Mouse (Mus musculus): ENCODE data around the gene Gimap1. TPM values are rescaled to one million over a fixed set of nuclear protein-coding genes. Genes with fewer than 3 reads are reported as not detected.

The Gimap1 gene
- polyA plus RNA-seq, 1 experiment = 26.4 TPM

- TF ChIP-seq CTCF (IDR thresholded peaks at IDR 0.05; ENCODE audit: control insufficient read depth, insufficient read depth, low read length) (no peak), POLR2A (IDR thresholded peaks at IDR 0.05; ENCODE audit: borderline replicate concordance, control insufficient read depth, low read depth, low read length) (no peak)
- WGBS = 7% methylated on average over 1 of the region's 1 CpGs
- no peak overlapping the region for H3K27ac ChIP-seq (ENCODE audit: control insufficient read depth, insufficient read depth, low read depth, low read length, poor library complexity)
- no peaks in the 10 kb centered on the region; the same call in 1 of the 2 replicates for H3K4me1 ChIP-seq (ENCODE audit: control insufficient read depth, insufficient read depth, low read length)
- H3K4me3 ChIP-seq (replicated peaks; ENCODE audit: control insufficient read depth, low read depth, low read length) = no peak overlapping the region
Measured at GRCm38 (mm10) chr6:48725476-48725875, 13.4 kb upstream of the Gimap1 start.

GRCm38 (mm10) chr6:48727761-48728160, 11.1 kb upstream of the Gimap1 start:
- Histone ChIP-seq H3K4me1 (ENCODE audit: control insufficient read depth, insufficient read depth, low read length) (no peaks in the 10 kb centered on the region; the same call in 1 of the 2 replicates), H3K4me3 (replicated peaks; ENCODE audit: control insufficient read depth, low read depth, low read length) (no peak overlapping the region), H3K27ac (ENCODE audit: control insufficient read depth, insufficient read depth, low read depth, low read length, poor library complexity) (no peak overlapping the region)
- TF ChIP-seq CTCF (IDR thresholded peaks at IDR 0.05; ENCODE audit: control insufficient read depth, insufficient read depth, low read length) = no peak
- no peak for TF ChIP-seq POLR2A (IDR thresholded peaks at IDR 0.05; ENCODE audit: borderline replicate concordance, control insufficient read depth, low read depth, low read length)
- 58% methylated on average over 5 of the region's 5 CpGs for WGBS

- WGBS = 2% methylated on average over 8 of the region's 8 CpGs
- TF ChIP-seq POLR2A (IDR thresholded peaks at IDR 0.05; ENCODE audit: borderline replicate concordance, control insufficient read depth, low read depth, low read length) (no peak), CTCF (IDR thresholded peaks at IDR 0.05; ENCODE audit: control insufficient read depth, insufficient read depth, low read length) (no peak)
- H3K4me1 ChIP-seq (ENCODE audit: control insufficient read depth, insufficient read depth, low read length) = peaks cover 1% of the 10 kb centered on the region; the same call in 1 of the 2 replicates
- H3K27ac ChIP-seq (ENCODE audit: control insufficient read depth, insufficient read depth, low read depth, low read length, poor library complexity) = no peak overlapping the region
- H3K4me3 ChIP-seq (replicated peaks; ENCODE audit: control insufficient read depth, low read depth, low read length) = no peak overlapping the region
Measured at GRCm38 (mm10) chr6:48732864-48733304, 6.0 kb upstream of the Gimap1 start.

GRCm38 (mm10) chr6:48733660-48734059, 5.2 kb upstream of the Gimap1 start:
- no peak overlapping the region for H3K4me3 ChIP-seq (replicated peaks; ENCODE audit: control insufficient read depth, low read depth, low read length)
- WGBS = 72% methylated on average over 1 of the region's 1 CpGs
- H3K4me1 ChIP-seq (ENCODE audit: control insufficient read depth, insufficient read depth, low read length) = peaks cover 1% of the 10 kb centered on the region; the same call in 1 of the 2 replicates
- TF ChIP-seq POLR2A (IDR thresholded peaks at IDR 0.05; ENCODE audit: borderline replicate concordance, control insufficient read depth, low read depth, low read length) = no peak
- TF ChIP-seq CTCF (IDR thresholded peaks at IDR 0.05; ENCODE audit: control insufficient read depth, insufficient read depth, low read length) = no peak
- no peak overlapping the region for H3K27ac ChIP-seq (ENCODE audit: control insufficient read depth, insufficient read depth, low read depth, low read length, poor library complexity)

GRCm38 (mm10) chr6:48737053-48737452, 1.8 kb upstream of the Gimap1 start:
- peaks cover 1% of the 10 kb centered on the region; the same call in 1 of the 2 replicates for H3K4me1 ChIP-seq (ENCODE audit: control insufficient read depth, insufficient read depth, low read length)
- TF ChIP-seq POLR2A (IDR thresholded peaks at IDR 0.05; ENCODE audit: borderline replicate concordance, control insufficient read depth, low read depth, low read length) (no peak), CTCF (IDR thresholded peaks at IDR 0.05; ENCODE audit: control insufficient read depth, insufficient read depth, low read length) (no peak)
- 3% methylated on average over 2 of the region's 2 CpGs for WGBS

GRCm38 (mm10) chr6:48737688-48738087, 1.2 kb upstream of the Gimap1 start:
- WGBS = 56% methylated on average over 5 of the region's 5 CpGs
- Histone ChIP-seq H3K4me1 (ENCODE audit: control insufficient read depth, insufficient read depth, low read length) (peaks cover 1% of the 10 kb centered on the region; the same call in 1 of the 2 replicates), H3K27ac (ENCODE audit: control insufficient read depth, insufficient read depth, low read depth, low read length, poor library complexity) (no peak overlapping the region; the same call in 1 of the 2 replicates), H3K4me3 (replicated peaks; ENCODE audit: control insufficient read depth, low read depth, low read length) (no peak overlapping the region)
- TF ChIP-seq POLR2A (IDR thresholded peaks at IDR 0.05; ENCODE audit: borderline replicate concordance, control insufficient read depth, low read depth, low read length) (no peak), CTCF (IDR thresholded peaks at IDR 0.05; ENCODE audit: control insufficient read depth, insufficient read depth, low read length) (no peak)

More at GRCm38 (mm10) chr6:48737053-48737452, 1.8 kb upstream of the Gimap1 start:
- H3K27ac ChIP-seq (ENCODE audit: control insufficient read depth, insufficient read depth, low read depth, low read length, poor library complexity) = peak overlapping the region; percentile 14; the same call in 1 of the 2 replicates
- no peak overlapping the region for H3K4me3 ChIP-seq (replicated peaks; ENCODE audit: control insufficient read depth, low read depth, low read length)

GRCm38 (mm10) chr6:48739780-48740055, 864 bp downstream of the Gimap1 start:
- WGBS = 6% methylated on average over 3 of the region's 3 CpGs
- Histone ChIP-seq H3K27ac (ENCODE audit: control insufficient read depth, insufficient read depth, low read depth, low read length, poor library complexity) (no peak overlapping the region), H3K4me1 (ENCODE audit: control insufficient read depth, insufficient read depth, low read length) (peaks cover 3% of the 10 kb centered on the region; the same call in 1 of the 2 replicates), H3K4me3 (replicated peaks; ENCODE audit: control insufficient read depth, low read depth, low read length) (peak overlapping the region; percentile 54)
- TF ChIP-seq POLR2A (IDR thresholded peaks at IDR 0.05; ENCODE audit: borderline replicate concordance, control insufficient read depth, low read depth, low read length) = no peak
- no peak for TF ChIP-seq CTCF (IDR thresholded peaks at IDR 0.05; ENCODE audit: control insufficient read depth, insufficient read depth, low read length)

GRCm38 (mm10) chr6:48740501-48741169, 1.8 kb downstream of the Gimap1 start:
- WGBS = 15% methylated on average over 3 of the region's 3 CpGs
- peaks cover 3% of the 10 kb centered on the region; the same call in 1 of the 2 replicates for H3K4me1 ChIP-seq (ENCODE audit: control insufficient read depth, insufficient read depth, low read length)
- TF ChIP-seq POLR2A (IDR thresholded peaks at IDR 0.05; ENCODE audit: borderline replicate concordance, control insufficient read depth, low read depth, low read length) (no peak), CTCF (IDR thresholded peaks at IDR 0.05; ENCODE audit: control insufficient read depth, insufficient read depth, low read length) (no peak)
- H3K4me3 ChIP-seq (replicated peaks; ENCODE audit: control insufficient read depth, low read depth, low read length) = peak overlapping the region; percentile 47
- peak overlapping the region; percentile 88 for H3K27ac ChIP-seq (ENCODE audit: control insufficient read depth, insufficient read depth, low read depth, low read length, poor library complexity)

Measured in bone marrow, adult 2 months (tissue).